Mouse (Mus musculus) thymus, adult 2 months (tissue): ENCODE measurements at regions not wholly inside any gene's neighbourhood (a gene's known extent, or its start where the extent isn't known, plus 50 kb on each side); places are given as distances from the start of the nearest gene placed in this dataset.

Experiments used
- CTCF ChIP-seq: fragments of 200-500 bp; IDR thresholded peaks from 2 replicates; pipeline ENCODE4 v1.5.1; 2012; ENCODE audit warnings: mild to moderate bottlenecking, control low read depth, low read length, moderate library complexity, borderline replicate concordance; ENCODE audit not compliant: control insufficient read depth, poor library complexity, insufficient read depth; ENCODE audit errors: extremely low read depth
- POLR2A ChIP-seq: fragments of 200-500 bp; IDR thresholded peaks from 2 replicates; pipeline ENCODE4 v1.6.1; 2012; ENCODE audit warnings: mild to moderate bottlenecking, low read length, control low read depth, moderate library complexity; ENCODE audit not compliant: control insufficient read depth, poor library complexity, insufficient read depth; ENCODE audit errors: extremely low read depth

- TF ChIP-seq POLR2A (no peak), CTCF (no peak)
These were observed 87.7 kb upstream of the Cdc42ep3 start for GRCm38 (mm10) chr17:79442507-79443115.
